Mouse (Mus musculus) kidney, adult 10 weeks (tissue): ENCODE measurements around the gene Lhx2. TPM values are rescaled to one million over a fixed set of nuclear protein-coding genes. Genes with fewer than 3 reads are reported as not detected.

ENCODE experiments used
- polyA plus RNA-seq: library from polyadenylated mRNA; stranded (reverse); fragments of 350-450 nt; fragmentation: Illumina TruSeq; extraction: RNeasy Lipid Tissue Mini Kit (QIAGEN cat#74804); gene quantifications from one replicate; pipeline ENCODE4 v1.2.3, GENCODE M21; 2014; ENCODE audit warnings: low read depth, low replicate concordance

Gene Lhx2
- polyA plus RNA-seq = not detected

DNA sequence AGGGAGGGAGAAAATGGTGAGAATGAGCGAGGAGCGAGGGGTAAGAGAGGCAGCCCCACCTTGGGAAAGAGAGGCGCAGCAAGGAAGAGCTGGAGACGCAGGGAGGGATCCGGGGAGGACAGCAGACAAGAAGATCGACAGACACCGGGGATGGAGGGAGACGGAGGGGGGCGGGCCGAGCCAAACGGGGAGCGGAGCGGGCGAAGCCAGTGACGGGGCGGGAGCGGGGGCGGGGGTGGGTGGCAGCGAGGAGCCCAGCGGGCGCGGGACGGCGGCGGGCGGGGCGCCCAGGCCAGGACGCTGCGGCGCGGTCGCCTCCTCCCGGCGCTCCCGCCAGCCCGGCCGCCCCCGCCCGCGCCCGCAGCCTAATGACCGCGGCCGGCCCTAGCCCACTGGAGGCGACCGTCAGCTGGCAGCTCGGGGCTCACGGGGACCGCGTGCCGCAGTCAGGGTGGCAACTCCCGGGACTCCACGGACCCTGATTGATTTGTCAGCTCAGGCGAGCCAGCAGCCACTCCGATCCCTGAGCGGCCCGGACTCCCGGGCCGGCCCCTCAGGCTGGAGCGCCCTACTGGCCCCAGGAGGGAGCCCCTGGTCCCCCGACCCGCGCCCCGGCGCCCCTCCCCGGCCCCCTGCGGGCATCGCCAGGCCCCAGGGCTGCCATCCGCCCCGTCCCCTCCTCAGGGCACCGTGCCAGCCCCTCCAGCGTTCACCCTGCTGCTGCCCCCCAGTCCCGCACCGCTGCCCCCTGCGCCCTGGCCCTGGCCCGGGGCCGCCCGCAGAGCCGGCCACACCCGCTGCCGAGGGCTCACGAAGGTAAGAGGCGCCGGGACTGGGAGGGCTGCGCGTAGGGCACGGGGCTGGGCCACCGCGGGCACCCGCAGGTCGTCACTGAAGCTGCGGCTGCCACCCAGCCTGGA lies at the start of gene Lhx2:
Gene Lhx2, plus strand, starts transcription at position 292 of the 920 bp plus-strand sequence.

Other genes starting within 250 kb of the Lhx2 start
- 25.9 TPM for gene Dennd1a, start 51.9 kb upstream of the Lhx2 start, polyA plus RNA-seq
- gene Nek6, start 172.4 kb downstream of the Lhx2 start, polyA plus RNA-seq = 8.0 TPM